Mouse (Mus musculus) kidney, adult 2 months (tissue): Measurements from ENCODE around the gene Tfpt. TPM values are rescaled to one million over a fixed set of nuclear protein-coding genes. Genes with fewer than 3 reads are reported as not detected.

Source experiments
- DNase-seq: peaks from one replicate; pipeline ENCODE4 v3.0.0; 2021
- H3K27ac ChIP-seq: fragments of 200-500 bp; 2 replicates; pipeline ENCODE4 v1.5.1; 2012; ENCODE audit warnings: low read depth, low read length, control low read depth, inconsistent platforms; ENCODE audit not compliant: insufficient read depth
- H3K27me3 ChIP-seq: fragments of 200-500 bp; replicated peaks from 2 replicates; pipeline ENCODE4 v1.6.1; 2012; ENCODE audit warnings: mild to moderate bottlenecking, moderate library complexity, low read length, inconsistent platforms; ENCODE audit not compliant: control insufficient read depth, insufficient read depth
- H3K36me3 ChIP-seq: fragments of 200-500 bp; 2 replicates; pipeline ENCODE4 v1.6.1; 2012; ENCODE audit warnings: mild to moderate bottlenecking, moderate library complexity, low read length, inconsistent platforms; ENCODE audit not compliant: control insufficient read depth, insufficient read depth
- H3K4me1 ChIP-seq: fragments of 200-500 bp; 2 replicates; pipeline ENCODE4 v1.6.1; 2011; ENCODE audit warnings: low read length; ENCODE audit not compliant: control insufficient read depth, insufficient read depth
- H3K4me3 ChIP-seq: fragments of 200-500 bp; 2 replicates; pipeline ENCODE4 v1.5.1; 2011; ENCODE audit warnings: mild to moderate bottlenecking, low read depth, low read length, control low read depth; ENCODE audit not compliant: insufficient read depth
- CTCF ChIP-seq: fragments of 200-500 bp; conservative IDR thresholded peaks from 2 replicates; pipeline ENCODE4 v1.5.1; 2011; ENCODE audit warnings: low read depth, mild to moderate bottlenecking, control low read depth, low read length, moderate library complexity, mixed read lengths; ENCODE audit not compliant: insufficient read depth, insufficient read length
- POLR2A ChIP-seq: fragments of 200-500 bp; IDR thresholded peaks from one replicate; pipeline ENCODE4 v1.6.1; 2011; ENCODE audit warnings: low read depth, low read length, control low read depth
- WGBS: fragments of 180-500 bp; shearing (Covaris S2); methylation state at CpG from one replicate; pipeline ENCODE4 v1.1.7; 2018; 5-methylcytosine and 5-hydroxymethylcytosine counted together
- polyA plus RNA-seq: library from polyadenylated mRNA; depleted of rRNA; stranded (reverse); fragments of >200 nt; gene quantifications from 2 replicates; pipeline ENCODE4 v1.2.3, GENCODE M21; 2012

The Tfpt gene
- polyA plus RNA-seq, 1 experiment = 9.9 TPM

DNA sequence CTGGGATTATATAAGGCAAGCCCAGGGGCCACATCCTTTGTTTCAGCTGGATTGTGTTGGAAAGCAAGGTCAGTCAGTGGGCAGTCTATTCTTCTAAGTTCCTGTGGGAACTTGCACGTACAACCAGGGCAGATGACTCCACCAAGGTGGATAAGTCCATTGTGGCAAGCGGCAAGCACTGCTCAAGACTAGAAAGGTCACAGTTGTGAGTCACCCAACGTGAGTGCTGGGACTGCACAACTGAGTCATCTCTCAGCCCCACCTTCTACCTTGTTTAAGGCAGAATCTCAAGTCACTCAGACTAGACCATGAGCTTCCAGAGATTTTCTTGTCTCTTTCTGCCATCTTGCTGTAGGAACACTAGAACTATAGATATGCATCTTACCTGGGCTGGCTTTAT, 39.2 kb downstream of the Tfpt start:
- 83% methylated on average over 3 of the region's 3 CpGs for WGBS
- TF ChIP-seq CTCF = no peak
- no peak for TF ChIP-seq POLR2A

GRCm38 (mm10) chr7:3587292-3587691, 42.4 kb downstream of the Tfpt start:
- 63% methylated on average over 1 of the region's 1 CpGs for WGBS
- H3K36me3 ChIP-seq = no peaks in the 10 kb centered on the region
- no peak overlapping the region for H3K27ac ChIP-seq
- H3K4me1 ChIP-seq = no peaks in the 10 kb centered on the region
- H3K27me3 ChIP-seq = no peaks in the 10 kb centered on the region
- TF ChIP-seq POLR2A (no peak), CTCF (no peak)
- no peak overlapping the region for H3K4me3 ChIP-seq
- DNase-seq = no peak

More for the DNA sequence above, 39.2 kb downstream of the Tfpt start:
- Histone ChIP-seq H3K4me3 (no peak overlapping the region), H3K36me3 (no peaks in the 10 kb centered on the region), H3K27ac (no peak overlapping the region), H3K27me3 (no peaks in the 10 kb centered on the region), H3K4me1 (no peaks in the 10 kb centered on the region)
- DNase-seq = no peak

DNA sequence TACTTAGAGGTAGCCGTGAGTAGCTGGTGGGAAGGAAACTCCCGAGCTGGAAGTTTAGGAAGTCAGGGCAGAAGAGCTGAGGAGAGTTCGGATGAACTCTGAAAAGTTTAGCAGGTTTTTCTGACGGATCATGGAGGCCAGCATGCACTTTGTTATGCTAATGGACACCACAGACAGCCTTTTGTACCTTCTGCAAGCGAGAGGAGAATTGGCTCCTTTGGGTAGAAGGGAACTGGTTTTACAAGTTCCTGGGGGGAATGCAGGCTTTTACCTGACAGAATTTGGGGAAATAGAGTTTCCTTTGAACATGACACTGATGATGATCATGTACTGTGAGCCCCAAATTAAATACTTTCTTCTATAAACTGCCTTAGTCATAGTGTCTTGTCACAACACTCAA, 43.5 kb downstream of the Tfpt start:
- TF ChIP-seq POLR2A (no peak), CTCF (no peak)
- DNase-seq = no peak
- WGBS = 14% methylated on average over 5 of the region's 5 CpGs
- Histone ChIP-seq H3K27ac (no peak overlapping the region), H3K4me1 (no peaks in the 10 kb centered on the region), H3K4me3 (no peak overlapping the region), H3K36me3 (no peaks in the 10 kb centered on the region), H3K27me3 (no peaks in the 10 kb centered on the region)

DNA sequence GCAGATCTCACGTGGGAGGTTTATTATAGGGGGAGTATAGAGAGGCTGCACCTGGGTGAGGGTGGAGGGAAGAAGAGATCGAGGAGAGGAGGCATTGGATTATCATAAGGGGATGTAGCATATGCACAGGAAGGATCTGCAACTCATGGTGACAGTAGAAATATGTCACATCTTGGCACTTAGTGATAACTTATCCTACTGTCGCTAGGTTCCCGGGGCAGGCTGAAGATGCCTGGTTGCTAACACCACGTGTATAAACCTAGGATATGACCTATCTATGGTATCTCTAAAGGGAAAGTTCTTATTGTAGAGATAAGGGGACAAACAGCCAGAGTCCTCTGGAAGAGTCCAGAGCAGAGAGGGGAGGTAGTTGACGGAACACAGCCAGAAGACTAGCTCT, 44.0 kb downstream of the Tfpt start:
- WGBS = 19% methylated on average over 6 of the region's 6 CpGs

GRCm38 (mm10) chr7:3580029-3580428, 49.7 kb downstream of the Tfpt start:
- Histone ChIP-seq H3K27me3 (no peaks in the 10 kb centered on the region), H3K36me3 (no peaks in the 10 kb centered on the region), H3K4me1 (no peaks in the 10 kb centered on the region), H3K27ac (no peak overlapping the region), H3K4me3 (no peak overlapping the region)
- WGBS = 29% methylated on average over 2 of the region's 2 CpGs
- no peak for TF ChIP-seq CTCF
- no peak for TF ChIP-seq POLR2A
- DNase-seq = no peak

More for the DNA sequence above, 44.0 kb downstream of the Tfpt start:
- H3K4me1 ChIP-seq = no peaks in the 10 kb centered on the region
- no peak for DNase-seq
- no peak overlapping the region for H3K27ac ChIP-seq
- H3K27me3 ChIP-seq = no peaks in the 10 kb centered on the region
- TF ChIP-seq POLR2A = no peak
- no peak overlapping the region for H3K4me3 ChIP-seq
- H3K36me3 ChIP-seq = no peaks in the 10 kb centered on the region

DNA sequence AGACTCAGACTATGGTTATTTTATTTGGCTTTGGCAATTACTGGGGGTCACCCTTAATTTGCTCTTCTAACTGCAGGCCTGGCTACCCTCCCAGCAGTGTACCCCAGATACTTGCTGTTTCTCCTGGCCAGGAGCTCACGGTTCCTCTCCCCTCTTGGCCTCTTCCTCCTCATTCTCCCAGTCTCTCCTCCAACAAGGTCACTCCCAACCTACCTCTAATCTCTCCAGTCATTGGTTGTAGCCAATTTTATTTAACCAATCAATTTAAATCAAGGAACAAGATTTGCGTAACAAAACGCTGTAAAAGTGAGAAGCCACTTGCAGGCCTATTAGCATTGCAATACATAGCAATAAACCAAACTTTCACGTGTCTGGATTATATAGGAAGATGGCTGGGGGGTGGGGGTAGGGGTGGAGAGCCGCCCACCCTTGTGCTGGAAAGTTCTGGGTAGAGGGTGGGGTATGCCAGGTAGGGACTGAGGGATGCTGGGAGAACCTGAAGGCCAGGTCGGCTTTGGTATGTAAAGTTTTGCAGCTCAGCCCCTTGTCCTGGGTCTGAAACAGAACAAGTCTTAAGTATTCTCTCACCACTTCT, 50.7 kb downstream of the Tfpt start:
- no peak for TF ChIP-seq POLR2A
- no peak for TF ChIP-seq CTCF
- Histone ChIP-seq H3K27me3 (no peaks in the 10 kb centered on the region), H3K4me1 (no peaks in the 10 kb centered on the region), H3K36me3 (no peaks in the 10 kb centered on the region), H3K27ac (no peak overlapping the region; the same call in 1 of the 2 replicates), H3K4me3 (no peak overlapping the region)
- no peak for DNase-seq
- WGBS = 53% methylated on average over 6 of the region's 6 CpGs

GRCm38 (mm10) chr7:3578196-3578595, 51.5 kb downstream of the Tfpt start:
- Histone ChIP-seq H3K4me3 (no peak overlapping the region), H3K36me3 (no peaks in the 10 kb centered on the region), H3K4me1 (no peaks in the 10 kb centered on the region), H3K27me3 (no peaks in the 10 kb centered on the region), H3K27ac (no peak overlapping the region)
- DNase-seq = no peak
- TF ChIP-seq CTCF (no peak), POLR2A (no peak)
- 78% methylated on average over 2 of the region's 2 CpGs for WGBS
